Mouse (Mus musculus) hindbrain, embryonic 12.5 days (tissue): ENCODE measurements around the gene Adam15. TPM values are rescaled to one million over a fixed set of nuclear protein-coding genes. Genes with fewer than 3 reads are reported as not detected.
A peak's percentile ranks its signal among the peaks of the same experiment; 100 is the strongest.

ENCODE experiments used
- ATAC-seq: fragments of 200-750 bp; cut with Nextera tagmentation; 2 replicates; pipeline ENCODE4 v1.8.0; 2017; ENCODE audit warnings: moderate TSS enrichment; ENCODE audit not compliant: low FRiP score
- H3K27ac ChIP-seq: fragments of 300-500 bp; sonication (generic); 2 replicates; pipeline ENCODE4 v1.5.1; 2016; ENCODE audit warnings: mild to moderate bottlenecking
- H3K27me3 ChIP-seq: fragments of 300-500 bp; sonication (generic); 2 replicates; pipeline ENCODE4 v1.6.1; 2016; ENCODE audit warnings: mild to moderate bottlenecking
- H3K36me3 ChIP-seq: fragments of 300-500 bp; sonication (generic); 2 replicates; pipeline ENCODE4 v1.6.1; 2016; ENCODE audit warnings: mild to moderate bottlenecking
- H3K4me1 ChIP-seq: fragments of 300-500 bp; sonication (generic); 2 replicates; pipeline ENCODE4 v1.6.1; 2016
- H3K4me2 ChIP-seq: fragments of 300-500 bp; sonication (generic); replicated peaks from 2 replicates; pipeline ENCODE4 v1.6.1; 2016; ENCODE audit warnings: mild to moderate bottlenecking
- H3K4me3 ChIP-seq: fragments of 300-500 bp; sonication (generic); 2 replicates; pipeline ENCODE4 v1.5.1; 2016; ENCODE audit warnings: mild to moderate bottlenecking
- H3K9ac ChIP-seq: fragments of 300-500 bp; sonication (generic); 2 replicates; pipeline ENCODE4 v1.6.1; 2016; ENCODE audit warnings: mild to moderate bottlenecking, moderate library complexity
- H3K9me3 ChIP-seq: fragments of 300-500 bp; sonication (generic); replicated peaks from 2 replicates; pipeline ENCODE4 v1.6.1; 2016; ENCODE audit warnings: mild to moderate bottlenecking
- WGBS: fragments of 180-500 bp; shearing (Covaris S2); methylation state at CpG from one replicate; pipeline ENCODE4 v1.1.7; 2016; 5-methylcytosine and 5-hydroxymethylcytosine counted together
- polyA plus RNA-seq: library from polyadenylated mRNA; unstranded; fragments of >200 nt; fragmentation: Nextera tagmentation; extraction: Ambion mirVana; gene quantifications from 2 replicates; pipeline ENCODE4 v1.2.1, GENCODE M21; 2016

The Adam15 gene
- 40.3 and 41.9 TPM in 2 replicates for polyA plus RNA-seq

- 0 out of 2 replicates have a peak, but pooled peaks cover 7% of the 10 kb centered on the region for H3K36me3 ChIP-seq
- H3K9ac ChIP-seq, result peak within 1 kb of the TSS; percentile 64
- H3K4me2 ChIP-seq, result peak within 1 kb of the TSS; percentile 94
- 1% methylated on average over 56 of the region's 59 CpGs for WGBS
- H3K27ac ChIP-seq, result peak within 1 kb of the TSS; percentile 78
- H3K9me3 ChIP-seq, result no peaks in the 10 kb centered on the region
- H3K4me3 ChIP-seq, result peak within 1 kb of the TSS; percentile 60
- H3K4me1 ChIP-seq, result peaks cover 15% of the 10 kb centered on the region
- ATAC-seq, result peak; percentile 93
- H3K27me3 ChIP-seq, result peaks cover 39% of the 10 kb centered on the region
Measured at GRCm38 (mm10) chr3:89349869-89350501, at the start of gene Adam15. Gene Adam15 (minus strand): TSS chr3:89349996.

GRCm38 (mm10) chr3:89396654-89397005, 46.8 kb upstream of the Adam15 start:
- Histone ChIP-seq H3K4me2 (peak overlapping the region; percentile 100), H3K9me3 (no peaks in the 10 kb centered on the region), H3K4me3 (peak overlapping the region; percentile 55; the same call in 1 of the 2 replicates), H3K4me1 (peaks cover 47% of the 10 kb centered on the region), H3K27me3 (peaks cover 28% of the 10 kb centered on the region), H3K36me3 (peaks cover 5% of the 10 kb centered on the region; the same call in 1 of the 2 replicates), H3K27ac (no peak overlapping the region), H3K9ac (0 out of 2 replicates have a peak overlapping the region, but pooled peaks have one; percentile 1)
- under 1% methylated on average over 4 of the region's 4 CpGs for WGBS
- ATAC-seq, result no peak

- H3K4me2 ChIP-seq, result peak overlapping the region; percentile 100
- H3K4me3 ChIP-seq, result peak overlapping the region; percentile 55
- peaks cover 33% of the 10 kb centered on the region for H3K27me3 ChIP-seq
- H3K36me3 ChIP-seq, result no peaks in the 10 kb centered on the region
- H3K9me3 ChIP-seq, result no peaks in the 10 kb centered on the region
- under 1% methylated on average over 43 of the region's 44 CpGs for WGBS
- peaks cover 53% of the 10 kb centered on the region for H3K4me1 ChIP-seq
- H3K9ac ChIP-seq, result peak overlapping the region; percentile 56
- no peak overlapping the region for H3K27ac ChIP-seq
- ATAC-seq, result no peak
Measured at GRCm38 (mm10) chr3:89395806-89396653, 46.2 kb upstream of the Adam15 start.

GRCm38 (mm10) chr3:89395419-89395805, 45.6 kb upstream of the Adam15 start:
- peaks cover 59% of the 10 kb centered on the region for H3K4me1 ChIP-seq
- 2% methylated on average over 10 of the region's 10 CpGs for WGBS
- peak overlapping the region; percentile 55 for H3K4me3 ChIP-seq
- peak overlapping the region; percentile 100 for H3K4me2 ChIP-seq
- no peak overlapping the region for H3K27ac ChIP-seq
- no peaks in the 10 kb centered on the region for H3K9me3 ChIP-seq
- no peaks in the 10 kb centered on the region for H3K36me3 ChIP-seq
- H3K27me3 ChIP-seq, result peaks cover 39% of the 10 kb centered on the region
- ATAC-seq, result no peak
- H3K9ac ChIP-seq, result 0 out of 2 replicates have a peak overlapping the region, but pooled peaks have one; percentile 32

- ATAC-seq, result no peak; the same call in 1 of the 2 replicates
- H3K4me2 ChIP-seq, result peak overlapping the region; percentile 100
- no peaks in the 10 kb centered on the region for H3K9me3 ChIP-seq
- H3K9ac ChIP-seq, result peak overlapping the region; percentile 32; the same call in 1 of the 2 replicates
- H3K27ac ChIP-seq, result no peak overlapping the region
- H3K4me1 ChIP-seq, result peaks cover 62% of the 10 kb centered on the region
- H3K36me3 ChIP-seq, result no peaks in the 10 kb centered on the region
- H3K27me3 ChIP-seq, result peaks cover 44% of the 10 kb centered on the region
- WGBS, result under 1% methylated on average over 12 of the region's 12 CpGs
- H3K4me3 ChIP-seq, result peak overlapping the region; percentile 55
Measured at GRCm38 (mm10) chr3:89394894-89395256, 45.1 kb upstream of the Adam15 start.

- Histone ChIP-seq H3K27me3 (peaks cover 46% of the 10 kb centered on the region), H3K4me1 (peaks cover 62% of the 10 kb centered on the region), H3K27ac (peak within 1 kb of the TSS; percentile 71), H3K9ac (peak within 1 kb of the TSS; percentile 59), H3K36me3 (no peaks in the 10 kb centered on the region), H3K4me2 (peak within 1 kb of the TSS; percentile 100), H3K9me3 (no peaks in the 10 kb centered on the region), H3K4me3 (peak within 1 kb of the TSS; percentile 55)
- peak; percentile 59 for ATAC-seq
- under 1% methylated on average over 39 of the region's 42 CpGs for WGBS
Measured at GRCm38 (mm10) chr3:89394006-89394893, 44.5 kb upstream of the Adam15 start, which contains the start of gene Zbtb7b. Gene Zbtb7b (minus strand): TSS chr3:89394776.

- H3K9me3 ChIP-seq, result no peaks in the 10 kb centered on the region
- peak overlapping the region; percentile 71 for H3K27ac ChIP-seq
- ATAC-seq, result peak; percentile 93
- H3K4me2 ChIP-seq, result peak overlapping the region; percentile 100
- H3K4me3 ChIP-seq, result peak overlapping the region; percentile 55
- peaks cover 46% of the 10 kb centered on the region for H3K27me3 ChIP-seq
- H3K9ac ChIP-seq, result peak overlapping the region; percentile 59
- peaks cover 62% of the 10 kb centered on the region for H3K4me1 ChIP-seq
- 1% methylated on average over 15 of the region's 15 CpGs for WGBS
- H3K36me3 ChIP-seq, result no peaks in the 10 kb centered on the region
Measured at GRCm38 (mm10) chr3:89393605-89394004, 43.8 kb upstream of the Adam15 start.

- H3K9ac ChIP-seq, result peak overlapping the region; percentile 68
- no peaks in the 10 kb centered on the region for H3K9me3 ChIP-seq
- H3K4me2 ChIP-seq, result peak overlapping the region; percentile 100
- peaks cover 46% of the 10 kb centered on the region for H3K27me3 ChIP-seq
- WGBS, result 1% methylated on average over 19 of the region's 24 CpGs
- no peak for ATAC-seq
- H3K27ac ChIP-seq, result no peak overlapping the region
- no peaks in the 10 kb centered on the region for H3K36me3 ChIP-seq
- H3K4me1 ChIP-seq, result peaks cover 62% of the 10 kb centered on the region
- peak overlapping the region; percentile 55 for H3K4me3 ChIP-seq
Measured at GRCm38 (mm10) chr3:89392871-89393311, 43.1 kb upstream of the Adam15 start.

GRCm38 (mm10) chr3:89391663-89392511, 42.1 kb upstream of the Adam15 start:
- Histone ChIP-seq H3K27me3 (peaks cover 46% of the 10 kb centered on the region), H3K9ac (peak overlapping the region; percentile 68), H3K36me3 (no peaks in the 10 kb centered on the region), H3K4me1 (peaks cover 64% of the 10 kb centered on the region), H3K9me3 (no peaks in the 10 kb centered on the region), H3K4me2 (peak overlapping the region; percentile 100), H3K27ac (no peak overlapping the region), H3K4me3 (peak overlapping the region; percentile 55)
- ATAC-seq, result no peak
- under 1% methylated on average over 50 of the region's 56 CpGs for WGBS

- peaks cover 57% of the 10 kb centered on the region for H3K4me1 ChIP-seq
- no peak for ATAC-seq
- WGBS, result 10% methylated on average over 17 of the region's 19 CpGs
- H3K36me3 ChIP-seq, result no peaks in the 10 kb centered on the region
- H3K27ac ChIP-seq, result no peak overlapping the region
- peak overlapping the region; percentile 55 for H3K4me3 ChIP-seq
- H3K9me3 ChIP-seq, result no peaks in the 10 kb centered on the region
- H3K27me3 ChIP-seq, result peaks cover 42% of the 10 kb centered on the region
- H3K9ac ChIP-seq, result peak overlapping the region; percentile 68
- H3K4me2 ChIP-seq, result peak overlapping the region; percentile 100
Measured at GRCm38 (mm10) chr3:89390699-89391662, 41.2 kb upstream of the Adam15 start.
